Mouse (Mus musculus): ENCODE data around the gene Ap2b1. TPM values are rescaled to one million over a fixed set of nuclear protein-coding genes. Genes with fewer than 3 reads are reported as not detected.

Gene Ap2b1
- polyA plus RNA-seq, 1 experiment from 2014 or later, result 20.0 TPM

DNA sequence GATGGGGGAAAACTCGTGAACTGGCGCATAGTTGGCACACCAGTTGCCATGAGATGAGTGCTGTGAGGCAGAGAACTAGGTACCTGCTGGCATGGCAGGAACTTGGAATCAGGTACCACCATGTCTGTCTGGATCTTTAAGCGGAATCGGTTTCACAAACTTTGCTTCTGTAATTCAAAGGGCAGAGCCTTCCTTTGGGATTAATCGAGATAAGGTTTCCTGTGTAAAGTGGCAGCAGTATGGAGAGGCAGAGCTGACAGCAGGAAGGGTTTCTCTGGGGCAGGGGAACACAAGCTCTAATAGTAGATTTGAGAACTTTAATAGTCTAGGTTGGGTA lies 6.6 kb upstream of the Ap2b1 start:
- Histone ChIP-seq H3K4me1 (replicated peaks; ENCODE audit: control insufficient read depth, insufficient read depth) (peaks cover 2% of the 10 kb centered on the region; the same call in 1 of the 2 replicates), H3K9ac (ENCODE audit: low read length) (peak overlapping the region; percentile 70), H3K36me3 (ENCODE audit: control insufficient read depth, insufficient read depth, low read length) (no peaks in the 10 kb centered on the region; the same call in 1 of the 2 replicates), H3K9me3 (ENCODE audit: control insufficient read depth, low read length) (no peaks in the 10 kb centered on the region), H3K27me3 (ENCODE audit: control insufficient read depth, insufficient read depth, low read length) (no peaks in the 10 kb centered on the region), H3K4me3 (ENCODE audit: low read depth, low read length) (peak overlapping the region; percentile 64), H3K27ac (replicated peaks) (peak overlapping the region; percentile 30; the same call in 1 of the 2 replicates), H3K4me2 (replicated peaks; ENCODE audit: low read depth) (peak overlapping the region; percentile 86)
- DNase-seq (ENCODE audit: low spot score) (peak; percentile 21), ATAC-seq (ENCODE audit: low FRiP score, low TSS enrichment) (no peak)
- TF ChIP-seq EP300 (optimal IDR thresholded peaks at IDR 0.05), result no peak
- 0% methylated on average over 5 of the region's 5 CpGs for WGBS

DNA sequence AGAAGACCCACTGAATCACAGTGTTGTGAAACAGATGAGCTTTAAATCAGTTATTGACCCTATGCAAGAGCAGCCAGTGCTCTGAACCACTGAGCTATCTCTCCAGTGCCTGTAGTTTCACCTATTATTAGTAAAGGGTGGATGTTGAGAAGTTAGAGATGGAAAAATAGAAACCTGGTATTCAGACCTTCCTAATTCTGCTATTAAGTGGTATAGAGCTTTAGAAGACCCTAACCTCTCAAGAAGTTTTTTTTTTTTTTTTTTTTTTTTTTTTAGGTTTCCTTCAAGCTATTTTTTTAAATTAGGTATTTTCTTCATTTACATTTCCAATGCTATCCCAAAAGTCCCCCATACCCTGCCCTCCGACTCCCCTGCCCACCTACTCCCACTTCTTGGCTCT lies 5.6 kb upstream of the Ap2b1 start:
- no peak for DNase-seq (ENCODE audit: low spot score)
- H3K27me3 ChIP-seq (ENCODE audit: control insufficient read depth, insufficient read depth, low read length), result no peaks in the 10 kb centered on the region
- no peaks in the 10 kb centered on the region for H3K9me3 ChIP-seq (ENCODE audit: control insufficient read depth, low read length)
- no peak overlapping the region for H3K27ac ChIP-seq (replicated peaks)
- H3K4me3 ChIP-seq (ENCODE audit: low read depth, low read length), result no peak overlapping the region
- ATAC-seq (ENCODE audit: low FRiP score, low TSS enrichment), result no peak
- TF ChIP-seq EP300 (optimal IDR thresholded peaks at IDR 0.05), result no peak
- TF ChIP-seq CTCF (IDR thresholded peaks at IDR 0.05; ENCODE audit: low read depth), result no peak
- no peak overlapping the region for H3K9ac ChIP-seq (ENCODE audit: low read length)
- H3K4me2 ChIP-seq (replicated peaks; ENCODE audit: low read depth), result peak overlapping the region; percentile 86; the same call in 1 of the 2 replicates
- no peaks in the 10 kb centered on the region; the same call in 1 of the 2 replicates for H3K36me3 ChIP-seq (ENCODE audit: control insufficient read depth, insufficient read depth, low read length)
- H3K4me1 ChIP-seq (replicated peaks; ENCODE audit: control insufficient read depth, insufficient read depth), result peaks cover 3% of the 10 kb centered on the region; the same call in 1 of the 2 replicates
- WGBS, result 91% methylated on average over 1 of the region's 1 CpGs

DNA sequence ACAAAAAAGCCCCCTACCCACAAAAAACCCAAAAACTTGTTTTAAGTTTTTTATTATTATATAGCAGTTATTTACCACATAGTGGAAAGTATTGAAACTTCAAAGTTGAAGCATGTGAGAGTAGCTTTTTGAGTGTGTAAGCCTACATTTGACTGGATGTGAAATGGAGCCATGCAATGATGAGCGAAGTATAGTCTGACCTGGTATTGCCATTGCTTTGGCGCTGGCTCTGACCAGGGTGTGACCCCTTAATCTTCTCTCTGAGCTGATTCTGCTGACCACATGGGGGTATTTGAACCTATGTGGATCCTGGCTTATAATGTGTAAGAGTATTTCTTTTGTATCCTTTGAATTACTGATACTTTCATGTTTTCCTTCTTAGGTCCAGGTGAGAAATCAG lies 4.7 kb upstream of the Ap2b1 start:
- no peak overlapping the region for H3K4me3 ChIP-seq (ENCODE audit: low read depth, low read length)
- no peaks in the 10 kb centered on the region; the same call in 1 of the 2 replicates for H3K36me3 ChIP-seq (ENCODE audit: control insufficient read depth, insufficient read depth, low read length)
- H3K27me3 ChIP-seq (ENCODE audit: control insufficient read depth, insufficient read depth, low read length), result no peaks in the 10 kb centered on the region
- DNase-seq (ENCODE audit: low spot score) (no peak), ATAC-seq (ENCODE audit: low FRiP score, low TSS enrichment) (no peak)
- TF ChIP-seq CTCF (IDR thresholded peaks at IDR 0.05; ENCODE audit: low read depth), result no peak
- H3K4me1 ChIP-seq (replicated peaks; ENCODE audit: control insufficient read depth, insufficient read depth), result peaks cover 4% of the 10 kb centered on the region; the same call in 1 of the 2 replicates
- no peak overlapping the region for H3K27ac ChIP-seq (replicated peaks)
- no peaks in the 10 kb centered on the region for H3K9me3 ChIP-seq (ENCODE audit: control insufficient read depth, low read length)
- 96% methylated on average over 2 of the region's 2 CpGs for WGBS
- no peak overlapping the region for H3K4me2 ChIP-seq (replicated peaks; ENCODE audit: low read depth)
- H3K9ac ChIP-seq (ENCODE audit: low read length), result no peak overlapping the region

DNA sequence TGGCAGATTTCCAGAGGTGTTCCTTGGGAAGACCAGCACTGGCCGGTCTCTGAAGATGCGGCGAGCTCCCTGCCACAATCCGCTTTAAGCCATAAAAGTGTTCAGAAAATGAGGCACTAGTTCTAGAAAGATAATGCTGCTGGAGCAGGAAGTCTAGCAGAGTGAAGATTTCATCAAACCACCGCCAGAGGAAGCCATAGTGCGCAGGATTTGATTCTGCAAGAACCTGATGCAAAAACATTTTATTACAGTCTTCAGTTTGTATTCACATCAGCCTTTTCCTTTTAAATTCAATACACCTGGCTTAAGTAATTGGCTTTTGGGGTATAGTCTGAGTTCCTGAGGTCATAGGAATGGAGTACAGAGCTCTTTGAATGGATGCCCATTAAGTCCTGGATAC lies 1.0 kb upstream of the Ap2b1 start:
- Histone ChIP-seq H3K27ac (replicated peaks) (no peak overlapping the region; the same call in 1 of the 2 replicates), H3K4me2 (replicated peaks; ENCODE audit: low read depth) (peak overlapping the region; percentile 69)
- ATAC-seq (ENCODE audit: low FRiP score, low TSS enrichment), result no peak

DNA sequence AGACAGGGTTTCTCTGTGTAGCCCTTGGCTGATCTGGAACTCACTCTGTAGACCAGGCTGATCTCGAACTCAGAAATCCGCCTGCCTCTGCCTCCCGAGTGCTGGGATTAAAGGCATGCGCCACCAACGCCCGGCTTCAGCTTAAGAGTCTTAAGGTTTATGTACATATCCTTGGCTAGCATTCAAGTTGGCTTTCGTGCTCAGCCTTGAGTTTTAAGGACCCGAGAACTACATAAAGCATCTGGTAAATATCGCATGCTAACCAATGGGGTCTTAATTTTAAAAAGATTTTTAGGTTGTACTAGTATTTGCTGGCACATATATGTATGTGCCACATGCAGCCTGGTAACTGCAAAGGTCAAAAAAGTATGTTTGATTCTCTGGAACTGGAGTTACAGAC lies 900 bp downstream of the Ap2b1 start:
- H3K4me2 ChIP-seq (replicated peaks; ENCODE audit: low read depth), result no peak overlapping the region
- H3K27me3 ChIP-seq (ENCODE audit: control insufficient read depth, insufficient read depth, low read length), result no peaks in the 10 kb centered on the region
- no peak overlapping the region for H3K27ac ChIP-seq (replicated peaks)
- H3K36me3 ChIP-seq (ENCODE audit: control insufficient read depth, insufficient read depth, low read length), result no peaks in the 10 kb centered on the region; the same call in 1 of the 2 replicates
- no peak for ATAC-seq (ENCODE audit: low FRiP score, low TSS enrichment)
- TF ChIP-seq CTCF (IDR thresholded peaks at IDR 0.05; ENCODE audit: low read depth) (no peak), EP300 (optimal IDR thresholded peaks at IDR 0.05) (no peak)
- H3K4me1 ChIP-seq (replicated peaks; ENCODE audit: control insufficient read depth, insufficient read depth), result 0 out of 2 replicates have a peak, but pooled peaks cover 2% of the 10 kb centered on the region
- 82% methylated on average over 9 of the region's 9 CpGs for WGBS
- no peak overlapping the region for H3K9ac ChIP-seq (ENCODE audit: low read length)
- no peaks in the 10 kb centered on the region for H3K9me3 ChIP-seq (ENCODE audit: control insufficient read depth, low read length)
- H3K4me3 ChIP-seq (ENCODE audit: low read depth, low read length), result no peak overlapping the region
- DNase-seq (ENCODE audit: low spot score), result no peak

More for the DNA sequence above, 1.0 kb upstream of the Ap2b1 start:
- H3K9ac ChIP-seq (ENCODE audit: low read length), result no peak overlapping the region
- H3K36me3 ChIP-seq (ENCODE audit: control insufficient read depth, insufficient read depth, low read length), result no peaks in the 10 kb centered on the region; the same call in 1 of the 2 replicates
- 0 out of 2 replicates have a peak, but pooled peaks cover 2% of the 10 kb centered on the region for H3K4me1 ChIP-seq (replicated peaks; ENCODE audit: control insufficient read depth, insufficient read depth)
- no peaks in the 10 kb centered on the region for H3K9me3 ChIP-seq (ENCODE audit: control insufficient read depth, low read length)
- 78% methylated on average over 6 of the region's 6 CpGs for WGBS
- TF ChIP-seq CTCF (IDR thresholded peaks at IDR 0.05; ENCODE audit: low read depth), result no peak
- no peak for TF ChIP-seq EP300 (optimal IDR thresholded peaks at IDR 0.05)
- no peak for DNase-seq (ENCODE audit: low spot score)
- H3K4me3 ChIP-seq (ENCODE audit: low read depth, low read length), result no peak overlapping the region; the same call in 1 of the 2 replicates
- no peaks in the 10 kb centered on the region for H3K27me3 ChIP-seq (ENCODE audit: control insufficient read depth, insufficient read depth, low read length)

DNA sequence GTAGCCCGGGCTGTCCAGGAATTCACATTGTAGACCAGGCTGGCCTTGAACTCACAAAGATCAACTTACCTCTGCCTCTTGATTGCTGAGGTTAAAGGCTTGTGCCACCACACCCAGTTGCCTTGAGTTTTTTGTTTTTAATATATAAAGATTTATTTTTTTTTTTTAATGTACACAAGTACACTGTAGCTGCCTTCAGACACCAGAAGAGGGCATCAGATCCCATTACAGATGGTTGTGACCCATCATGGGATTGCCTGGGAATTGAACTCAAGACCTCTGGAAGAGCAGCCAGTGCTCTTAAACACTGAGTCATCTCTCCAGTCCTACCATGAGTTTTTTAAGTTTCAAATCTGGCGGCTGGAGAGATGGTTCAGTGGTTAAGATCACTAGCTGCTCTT lies 2.6 kb downstream of the Ap2b1 start:
- no peaks in the 10 kb centered on the region for H3K27me3 ChIP-seq (ENCODE audit: control insufficient read depth, insufficient read depth, low read length)
- H3K4me1 ChIP-seq (replicated peaks; ENCODE audit: control insufficient read depth, insufficient read depth), result 0 out of 2 replicates have a peak, but pooled peaks cover 2% of the 10 kb centered on the region
- 58% methylated on average over 2 of the region's 2 CpGs for WGBS
- no peak overlapping the region for H3K9ac ChIP-seq (ENCODE audit: low read length)
- no peak overlapping the region for H3K4me2 ChIP-seq (replicated peaks; ENCODE audit: low read depth)
- no peak for ATAC-seq (ENCODE audit: low FRiP score, low TSS enrichment)
- DNase-seq (ENCODE audit: low spot score), result no peak
- TF ChIP-seq EP300 (optimal IDR thresholded peaks at IDR 0.05) (no peak), CTCF (IDR thresholded peaks at IDR 0.05; ENCODE audit: low read depth) (peak; percentile 31)
- H3K9me3 ChIP-seq (ENCODE audit: control insufficient read depth, low read length), result no peaks in the 10 kb centered on the region
- no peak overlapping the region for H3K4me3 ChIP-seq (ENCODE audit: low read depth, low read length)
- no peaks in the 10 kb centered on the region for H3K36me3 ChIP-seq (ENCODE audit: control insufficient read depth, insufficient read depth, low read length)
- no peak overlapping the region for H3K27ac ChIP-seq (replicated peaks)
